Mouse (Mus musculus): ENCODE measurements at regions not wholly inside any gene's neighbourhood (a gene's known extent, or its start where the extent isn't known, plus 50 kb on each side); places are given as distances from the start of the nearest gene placed in this dataset.

DNA sequence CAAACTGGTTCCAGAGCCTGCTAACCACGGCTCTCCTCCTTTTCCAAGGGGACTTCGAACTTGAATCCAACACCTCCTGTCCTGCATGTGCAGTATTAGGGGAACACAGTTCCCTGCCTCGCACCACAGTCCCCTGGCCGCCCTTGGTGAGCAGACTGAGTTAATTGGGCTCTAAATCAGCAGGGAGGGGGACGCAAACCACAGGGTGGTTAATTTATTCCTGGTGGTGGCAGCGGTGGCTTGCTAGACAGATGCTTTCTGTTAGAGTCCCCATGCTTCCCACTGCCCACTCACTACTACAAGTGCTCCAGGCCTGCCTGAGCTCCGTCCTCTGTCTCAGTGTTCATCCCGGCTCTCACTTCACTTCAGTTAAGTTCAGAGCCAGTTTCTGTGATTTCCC is 198.0 kb upstream of the Prok2 start:
- Histone ChIP-seq H3K9ac (ENCODE audit: low read depth, low read length) (no peak overlapping the region), H3K27me3 (ENCODE audit: control insufficient read depth, insufficient read depth, low read depth, low read length) (no peaks in the 10 kb centered on the region), H3K4me2 (ENCODE audit: low read length) (no peak overlapping the region), H3K4me3 (ENCODE audit: low read depth, low read length) (no peak overlapping the region), H3K9me3 (replicated peaks; ENCODE audit: control insufficient read depth, low read length, poor library complexity, severe bottlenecking) (no peaks in the 10 kb centered on the region), H3K4me1 (ENCODE audit: control insufficient read depth, insufficient read depth, low read length) (peaks cover 6% of the 10 kb centered on the region; the same call in 1 of the 2 replicates), H3K36me3 (ENCODE audit: control insufficient read depth, insufficient read depth, low read length) (no peaks in the 10 kb centered on the region), H3K27ac (ENCODE audit: low read length) (no peak overlapping the region)
- 54% methylated on average over 8 of the region's 8 CpGs for WGBS
- no peak for ATAC-seq

DNA sequence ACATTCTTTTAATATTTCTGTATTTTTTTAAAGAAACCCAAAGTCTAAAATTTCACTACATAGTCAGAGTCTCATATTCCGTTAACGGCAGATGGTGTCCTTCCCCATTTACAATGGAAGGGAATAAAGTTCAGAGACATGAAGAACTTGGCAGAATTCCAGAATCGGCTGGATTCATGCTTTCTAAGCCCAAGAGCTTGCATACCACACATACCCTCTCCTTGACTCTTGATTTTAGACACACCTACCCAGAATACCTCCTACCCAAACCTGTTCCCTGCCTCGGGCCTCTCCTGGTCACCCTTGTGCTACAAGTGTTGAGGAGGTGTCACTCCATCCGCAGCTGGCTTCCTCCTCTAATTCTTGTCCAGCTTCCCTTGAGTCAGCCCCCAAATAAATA is 195.8 kb upstream of the Prok2 start:
- H3K4me2 ChIP-seq (ENCODE audit: low read length): no peak overlapping the region
- H3K27ac ChIP-seq (ENCODE audit: low read length): no peak overlapping the region
- no peak overlapping the region for H3K4me3 ChIP-seq (ENCODE audit: low read depth, low read length)
- no peaks in the 10 kb centered on the region for H3K9me3 ChIP-seq (replicated peaks; ENCODE audit: control insufficient read depth, low read length, poor library complexity, severe bottlenecking)
- peaks cover 6% of the 10 kb centered on the region; the same call in 1 of the 2 replicates for H3K4me1 ChIP-seq (ENCODE audit: control insufficient read depth, insufficient read depth, low read length)
- no peaks in the 10 kb centered on the region for H3K27me3 ChIP-seq (ENCODE audit: control insufficient read depth, insufficient read depth, low read depth, low read length)
- no peak overlapping the region for H3K9ac ChIP-seq (ENCODE audit: low read depth, low read length)
- 77% methylated on average over 5 of the region's 5 CpGs for WGBS
- H3K36me3 ChIP-seq (ENCODE audit: control insufficient read depth, insufficient read depth, low read length): no peaks in the 10 kb centered on the region
- no peak for ATAC-seq

DNA sequence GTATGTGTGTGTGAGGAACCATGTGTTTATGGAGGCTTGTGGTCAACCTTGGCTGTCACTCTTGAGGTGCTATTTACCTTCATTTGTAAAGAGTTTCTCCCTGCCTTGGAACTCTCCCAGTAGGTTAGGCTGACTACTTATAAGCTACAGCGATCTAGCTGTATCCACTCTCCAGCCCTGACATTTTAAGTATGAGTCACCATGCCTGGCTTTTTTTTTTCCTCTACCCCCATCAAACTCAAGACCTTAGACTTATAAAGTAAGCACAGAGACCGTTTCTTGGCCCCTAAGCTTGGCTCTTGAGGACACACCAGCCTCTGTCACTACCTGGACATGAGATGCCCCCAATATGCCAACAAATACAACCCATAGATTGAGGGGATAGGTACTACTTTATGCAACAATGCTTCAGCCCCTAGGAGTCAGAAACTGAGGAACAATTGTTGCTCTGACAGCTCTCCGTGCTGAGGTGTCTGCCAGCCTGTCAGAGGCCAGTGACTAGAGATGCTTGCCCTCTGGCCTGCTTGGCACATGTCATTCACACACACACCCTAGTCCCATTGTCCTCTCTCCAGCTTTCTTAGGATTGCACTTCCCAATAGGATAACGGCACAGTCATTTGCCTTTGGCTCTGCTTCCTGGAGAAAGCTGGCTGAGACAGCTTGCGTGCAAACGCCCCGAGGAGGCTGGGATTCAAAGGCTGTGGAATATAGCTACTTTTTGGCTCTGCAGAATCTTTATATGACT is 193.8 kb upstream of the Prok2 start:
- ATAC-seq: no peak
- H3K4me2 ChIP-seq (ENCODE audit: low read length): no peak overlapping the region
- peaks cover 6% of the 10 kb centered on the region; the same call in 1 of the 2 replicates for H3K4me1 ChIP-seq (ENCODE audit: control insufficient read depth, insufficient read depth, low read length)
- H3K4me3 ChIP-seq (ENCODE audit: low read depth, low read length): no peak overlapping the region
- WGBS: 68% methylated on average over 7 of the region's 7 CpGs
- no peak overlapping the region for H3K27ac ChIP-seq (ENCODE audit: low read length)
- no peak overlapping the region for H3K9ac ChIP-seq (ENCODE audit: low read depth, low read length)
- H3K36me3 ChIP-seq (ENCODE audit: control insufficient read depth, insufficient read depth, low read length): no peaks in the 10 kb centered on the region
- no peaks in the 10 kb centered on the region for H3K27me3 ChIP-seq (ENCODE audit: control insufficient read depth, insufficient read depth, low read depth, low read length)
- H3K9me3 ChIP-seq (replicated peaks; ENCODE audit: control insufficient read depth, low read length, poor library complexity, severe bottlenecking): no peaks in the 10 kb centered on the region

- no peak for ATAC-seq
- 60% methylated on average over 3 of the region's 3 CpGs for WGBS
- H3K27me3 ChIP-seq (ENCODE audit: control insufficient read depth, insufficient read depth, low read depth, low read length): no peaks in the 10 kb centered on the region
- H3K4me3 ChIP-seq (ENCODE audit: low read depth, low read length): no peak overlapping the region
- no peak overlapping the region for H3K27ac ChIP-seq (ENCODE audit: low read length)
- H3K9me3 ChIP-seq (replicated peaks; ENCODE audit: control insufficient read depth, low read length, poor library complexity, severe bottlenecking): no peaks in the 10 kb centered on the region
- no peaks in the 10 kb centered on the region for H3K36me3 ChIP-seq (ENCODE audit: control insufficient read depth, insufficient read depth, low read length)
- peaks cover 6% of the 10 kb centered on the region; the same call in 1 of the 2 replicates for H3K4me1 ChIP-seq (ENCODE audit: control insufficient read depth, insufficient read depth, low read length)
- no peak overlapping the region for H3K9ac ChIP-seq (ENCODE audit: low read depth, low read length)
- no peak overlapping the region for H3K4me2 ChIP-seq (ENCODE audit: low read length)
These were observed 192.2 kb upstream of the Prok2 start for GRCm38 (mm10) chr6:99918351-99918750.

DNA sequence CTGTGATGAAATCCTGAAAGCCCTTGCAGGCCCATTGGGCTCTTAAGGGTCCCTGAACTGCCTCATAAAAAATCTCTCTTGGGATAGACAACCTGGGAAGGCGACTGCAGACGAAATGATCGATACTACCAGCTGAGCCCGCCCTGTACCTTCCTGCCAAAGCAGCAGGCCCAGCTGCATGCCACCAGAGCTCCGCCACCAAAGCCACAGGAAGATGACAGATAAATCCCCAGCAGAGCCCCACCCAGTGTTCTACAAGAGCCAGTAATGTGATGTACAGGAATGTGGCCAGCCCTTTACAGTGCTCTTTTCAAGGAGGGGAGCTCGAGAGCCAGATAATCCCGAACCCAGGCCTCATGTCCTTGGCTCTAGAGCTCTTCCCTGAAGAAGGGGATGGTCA is 183.7 kb upstream of the Prok2 start:
- Histone ChIP-seq H3K27ac (ENCODE audit: low read length) (no peak overlapping the region), H3K4me1 (ENCODE audit: control insufficient read depth, insufficient read depth, low read length) (no peaks in the 10 kb centered on the region), H3K27me3 (ENCODE audit: control insufficient read depth, insufficient read depth, low read depth, low read length) (no peaks in the 10 kb centered on the region), H3K9me3 (replicated peaks; ENCODE audit: control insufficient read depth, low read length, poor library complexity, severe bottlenecking) (no peaks in the 10 kb centered on the region), H3K4me3 (ENCODE audit: low read depth, low read length) (no peak overlapping the region), H3K4me2 (ENCODE audit: low read length) (no peak overlapping the region), H3K36me3 (ENCODE audit: control insufficient read depth, insufficient read depth, low read length) (no peaks in the 10 kb centered on the region), H3K9ac (ENCODE audit: low read depth, low read length) (no peak overlapping the region)
- 78% methylated on average over 7 of the region's 7 CpGs for WGBS
- ATAC-seq: no peak

DNA sequence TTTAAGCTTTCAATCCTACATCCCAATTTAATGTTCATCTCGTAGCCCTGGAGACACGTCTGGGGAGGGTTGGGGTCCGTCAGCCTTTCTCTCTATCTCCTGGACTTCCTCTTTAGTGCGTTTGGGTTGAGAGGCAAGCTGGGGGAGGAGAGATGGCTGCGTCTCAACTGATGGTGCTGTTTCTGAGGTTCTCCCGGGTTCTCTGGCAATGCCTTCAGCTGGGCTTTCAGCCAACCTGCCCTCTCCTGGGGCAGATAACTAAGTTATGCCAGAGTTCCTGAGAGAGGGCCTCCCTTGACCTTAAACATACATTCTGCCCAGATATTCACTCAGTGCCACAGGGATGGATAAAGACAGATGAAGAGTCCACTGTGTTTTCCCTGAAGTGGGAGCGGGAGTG is 183.3 kb upstream of the Prok2 start:
- 74% methylated on average over 7 of the region's 7 CpGs for WGBS
- H3K4me1 ChIP-seq (ENCODE audit: control insufficient read depth, insufficient read depth, low read length): no peaks in the 10 kb centered on the region

DNA sequence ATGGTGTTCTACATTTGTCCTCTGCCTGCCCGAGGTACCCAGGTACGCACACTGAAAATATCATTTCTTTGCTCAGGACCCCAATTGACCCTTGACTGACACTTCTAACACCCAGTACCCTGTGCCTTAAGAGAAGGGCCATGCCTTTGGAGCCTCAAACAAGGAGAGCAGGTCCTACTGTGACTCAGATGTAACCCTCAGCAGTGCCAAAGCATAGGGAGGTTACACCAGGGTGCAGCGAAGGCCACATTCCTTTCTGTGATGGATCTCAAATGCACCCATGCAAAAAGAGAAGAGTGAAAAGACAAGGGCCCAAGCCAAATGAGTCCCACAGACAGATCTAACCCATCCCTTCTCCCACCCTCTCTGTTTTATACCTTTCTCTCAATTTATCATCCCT is 181.9 kb upstream of the Prok2 start:
- no peaks in the 10 kb centered on the region for H3K36me3 ChIP-seq (ENCODE audit: control insufficient read depth, insufficient read depth, low read length)
- no peak overlapping the region for H3K9ac ChIP-seq (ENCODE audit: low read depth, low read length)
- H3K4me2 ChIP-seq (ENCODE audit: low read length): no peak overlapping the region
- H3K27ac ChIP-seq (ENCODE audit: low read length): no peak overlapping the region
- H3K4me1 ChIP-seq (ENCODE audit: control insufficient read depth, insufficient read depth, low read length): no peaks in the 10 kb centered on the region
- H3K4me3 ChIP-seq (ENCODE audit: low read depth, low read length): no peak overlapping the region
- 91% methylated on average over 3 of the region's 3 CpGs for WGBS
- H3K27me3 ChIP-seq (ENCODE audit: control insufficient read depth, insufficient read depth, low read depth, low read length): no peaks in the 10 kb centered on the region
- H3K9me3 ChIP-seq (replicated peaks; ENCODE audit: control insufficient read depth, low read length, poor library complexity, severe bottlenecking): no peaks in the 10 kb centered on the region
- no peak for ATAC-seq

More for the DNA sequence above, 183.3 kb upstream of the Prok2 start:
- no peak overlapping the region for H3K27ac ChIP-seq (ENCODE audit: low read length)
- no peak overlapping the region for H3K9ac ChIP-seq (ENCODE audit: low read depth, low read length)
- no peaks in the 10 kb centered on the region for H3K9me3 ChIP-seq (replicated peaks; ENCODE audit: control insufficient read depth, low read length, poor library complexity, severe bottlenecking)
- ATAC-seq: no peak
- no peaks in the 10 kb centered on the region for H3K27me3 ChIP-seq (ENCODE audit: control insufficient read depth, insufficient read depth, low read depth, low read length)
- H3K4me2 ChIP-seq (ENCODE audit: low read length): no peak overlapping the region
- no peaks in the 10 kb centered on the region for H3K36me3 ChIP-seq (ENCODE audit: control insufficient read depth, insufficient read depth, low read length)
- H3K4me3 ChIP-seq (ENCODE audit: low read depth, low read length): no peak overlapping the region

DNA sequence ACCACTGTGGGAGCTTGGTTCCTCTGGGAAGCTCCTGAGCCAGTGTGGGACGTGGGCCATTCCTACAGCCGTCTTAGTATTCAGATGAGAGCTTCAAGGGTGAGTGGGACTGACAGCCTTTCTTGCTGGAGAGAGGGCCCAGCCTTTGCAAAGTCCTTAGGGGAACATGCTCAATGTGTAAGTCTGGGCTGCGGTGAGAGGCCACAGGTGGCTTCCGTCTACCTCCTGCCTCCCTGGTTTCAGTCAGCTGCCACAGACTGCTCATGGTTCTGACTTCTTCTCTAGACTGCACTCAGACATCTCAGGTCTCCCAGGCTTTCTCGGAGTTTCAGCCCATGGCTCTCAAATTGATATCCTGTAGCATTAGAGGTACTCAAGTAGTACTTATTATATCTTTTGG is 179.0 kb upstream of the Prok2 start:
- WGBS: 90% methylated on average over 5 of the region's 5 CpGs
- ATAC-seq: no peak
- no peak overlapping the region for H3K27ac ChIP-seq (ENCODE audit: low read length)
- no peaks in the 10 kb centered on the region for H3K4me1 ChIP-seq (ENCODE audit: control insufficient read depth, insufficient read depth, low read length)
- no peaks in the 10 kb centered on the region for H3K9me3 ChIP-seq (replicated peaks; ENCODE audit: control insufficient read depth, low read length, poor library complexity, severe bottlenecking)
- H3K4me3 ChIP-seq (ENCODE audit: low read depth, low read length): no peak overlapping the region
- no peaks in the 10 kb centered on the region for H3K36me3 ChIP-seq (ENCODE audit: control insufficient read depth, insufficient read depth, low read length)
- peaks cover 2% of the 10 kb centered on the region; the same call in 1 of the 2 replicates for H3K27me3 ChIP-seq (ENCODE audit: control insufficient read depth, insufficient read depth, low read depth, low read length)
- H3K4me2 ChIP-seq (ENCODE audit: low read length): no peak overlapping the region
- no peak overlapping the region for H3K9ac ChIP-seq (ENCODE audit: low read depth, low read length)

GRCm38 (mm10) chr6:99904607-99905006 is 178.4 kb upstream of the Prok2 start:
- ATAC-seq: no peak
- no peak overlapping the region for H3K27ac ChIP-seq (ENCODE audit: low read length)
- no peak overlapping the region for H3K4me3 ChIP-seq (ENCODE audit: low read depth, low read length)
- H3K4me2 ChIP-seq (ENCODE audit: low read length): no peak overlapping the region
- H3K36me3 ChIP-seq (ENCODE audit: control insufficient read depth, insufficient read depth, low read length): no peaks in the 10 kb centered on the region
- H3K27me3 ChIP-seq (ENCODE audit: control insufficient read depth, insufficient read depth, low read depth, low read length): peaks cover 5% of the 10 kb centered on the region; the same call in 1 of the 2 replicates
- H3K9ac ChIP-seq (ENCODE audit: low read depth, low read length): no peak overlapping the region
- 67% methylated on average over 4 of the region's 4 CpGs for WGBS
- no peaks in the 10 kb centered on the region for H3K4me1 ChIP-seq (ENCODE audit: control insufficient read depth, insufficient read depth, low read length)
- H3K9me3 ChIP-seq (replicated peaks; ENCODE audit: control insufficient read depth, low read length, poor library complexity, severe bottlenecking): no peaks in the 10 kb centered on the region

All from midbrain, embryonic 16.5 days (tissue).